Mouse (Mus musculus) gastrocnemius, postnatal 10 days (tissue): ENCODE results near the gene Itpka. TPM values are rescaled to one million over a fixed set of nuclear protein-coding genes. Genes with fewer than 3 reads are reported as not detected.
"Not testable (repeated sequence)": the region's sequence is repeated elsewhere in the genome, so short reads cannot be mapped to it uniquely, and the experiment has no call there.

Experiments
- DNase-seq: peaks from one replicate; pipeline ENCODE4 v3.0.0; 2021; ENCODE audit warnings: mixed read lengths
- long read RNA-seq, 2 experiments: library from polyadenylated mRNA; stranded (forward); transcript quantifications; one replicate each; pipeline ENCODE4 v2.0.0; 2021
- total RNA-seq, 2 experiments: library from RNA; stranded (reverse); gene quantifications; 2 replicates each; pipeline ENCODE4 v1.2.3; 2021

Itpka gene
- under 1 TPM; 0.18 to 0.26 TPM for total RNA-seq
- long read RNA-seq, experiment 1, result 0 reads
- long read RNA-seq, experiment 2, result 0 reads

- DNase-seq, result peak; percentile 50
Measured at GRCm38 (mm10) chr2:119741581-119742411, at the start of gene Itpka. TSS of gene Itpka (plus strand) at chr2:119742337.

GRCm38 (mm10) chr2:119694826-119695225 is 47.3 kb upstream of the Itpka start:
- no peak for DNase-seq

- no peak for DNase-seq
Measured at GRCm38 (mm10) chr2:119696111-119696510, 46.0 kb upstream of the Itpka start.

- no peak for DNase-seq
Measured at GRCm38 (mm10) chr2:119698472-119698871, 43.7 kb upstream of the Itpka start.

- no peak for DNase-seq
Measured at GRCm38 (mm10) chr2:119699962-119700361, 42.2 kb upstream of the Itpka start.

GRCm38 (mm10) chr2:119703171-119703570 is 39.0 kb upstream of the Itpka start:
- no peak for DNase-seq

GRCm38 (mm10) chr2:119707676-119708075 is 34.5 kb upstream of the Itpka start:
- DNase-seq, result no peak

- no peak for DNase-seq
Measured at GRCm38 (mm10) chr2:119710011-119710410, 32.1 kb upstream of the Itpka start.

- DNase-seq, result not testable (repeated sequence)
Measured at GRCm38 (mm10) chr2:119715868-119716267, 26.3 kb upstream of the Itpka start.

GRCm38 (mm10) chr2:119721070-119721469 is 21.1 kb upstream of the Itpka start:
- no peak for DNase-seq

GRCm38 (mm10) chr2:119727762-119728416 is 14.2 kb upstream of the Itpka start:
- no peak for DNase-seq

GRCm38 (mm10) chr2:119730735-119731134 is 11.4 kb upstream of the Itpka start:
- no peak for DNase-seq

GRCm38 (mm10) chr2:119737124-119737523 is 5.0 kb upstream of the Itpka start:
- no peak for DNase-seq

- DNase-seq, result no peak
Measured at GRCm38 (mm10) chr2:119740567-119740966, 1.6 kb upstream of the Itpka start.

GRCm38 (mm10) chr2:119742461-119743175 is 481 bp downstream of the Itpka start:
- DNase-seq, result peak; percentile 27

- no peak for DNase-seq
Measured at GRCm38 (mm10) chr2:119743176-119743807, 1.2 kb downstream of the Itpka start.

- DNase-seq, result no peak
Measured at GRCm38 (mm10) chr2:119743808-119744162, 1.6 kb downstream of the Itpka start.

GRCm38 (mm10) chr2:119744163-119745111 is 2.3 kb downstream of the Itpka start:
- no peak for DNase-seq

- no peak for DNase-seq
Measured at GRCm38 (mm10) chr2:119745281-119745680, 3.1 kb downstream of the Itpka start.

- DNase-seq, result no peak
Measured at GRCm38 (mm10) chr2:119747554-119747953, 5.4 kb downstream of the Itpka start.

GRCm38 (mm10) chr2:119749260-119749659 is 7.1 kb downstream of the Itpka start:
- no peak for DNase-seq
